Mouse (Mus musculus): ENCODE results near the gene Chrd. TPM values are rescaled to one million over a fixed set of nuclear protein-coding genes. Genes with fewer than 3 reads are reported as not detected.

Gene Chrd
- polyA plus RNA-seq, 1 experiment: 0.63 TPM

DNA sequence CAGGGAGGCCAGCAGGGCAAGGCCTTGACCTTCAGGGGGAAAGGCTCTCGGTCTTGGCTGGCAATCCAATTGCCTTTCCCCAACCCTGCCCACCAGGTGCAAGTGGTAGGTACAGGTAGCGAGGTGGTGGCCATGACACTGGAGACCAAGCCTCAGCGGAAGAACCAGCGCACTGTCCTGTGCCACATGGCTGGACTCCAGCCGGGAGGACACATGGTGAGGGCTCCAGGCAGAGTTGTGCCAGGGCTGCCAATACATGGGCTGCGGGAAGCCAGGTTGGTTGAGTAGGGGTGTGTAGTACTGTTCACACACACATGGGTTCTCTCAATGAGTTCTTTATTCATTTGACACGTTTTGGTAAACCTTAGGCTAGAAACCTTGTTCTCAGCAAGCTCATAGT, 3.2 kb downstream of the Chrd start:
- Histone ChIP-seq H3K4me3 (ENCODE audit: insufficient read depth, poor library complexity, severe bottlenecking) (no peak overlapping the region), H3K27me3 (ENCODE audit: control insufficient read depth, insufficient read depth, insufficient read length) (peaks cover 15% of the 10 kb centered on the region), H3K36me3 (ENCODE audit: control insufficient read depth, insufficient read depth) (no peaks in the 10 kb centered on the region), H3ac (ENCODE audit: control insufficient read depth, insufficient read length, low read depth) (no peak overlapping the region), H3K79me3 (ENCODE audit: low read depth) (no peaks in the 10 kb centered on the region), H3K79me2 (ENCODE audit: control insufficient read depth, insufficient read depth) (no peaks in the 10 kb centered on the region)
- no peak for TF ChIP-seq CTCF (IDR thresholded peaks at IDR 0.05; ENCODE audit: control insufficient read depth, insufficient read depth, insufficient read length)
- no peak for TF ChIP-seq USF1 (IDR thresholded peaks at IDR 0.05; ENCODE audit: low read depth)
- no peak for TF ChIP-seq CEBPB (IDR thresholded peaks at IDR 0.05; ENCODE audit: low read depth)
- TF ChIP-seq MYOD1 (IDR thresholded peaks at IDR 0.05; ENCODE audit: control insufficient read depth, insufficient read length, low read depth): no peak
- no peak for TF ChIP-seq MYOG (IDR thresholded peaks at IDR 0.05; ENCODE audit: control insufficient read depth, extremely low read depth, insufficient read length)
- no peak for TF ChIP-seq MAX (IDR thresholded peaks at IDR 0.05)
- TF ChIP-seq FOSL1 (IDR thresholded peaks at IDR 0.05; ENCODE audit: insufficient read depth, low read length, poor library complexity, severe bottlenecking): no peak

DNA sequence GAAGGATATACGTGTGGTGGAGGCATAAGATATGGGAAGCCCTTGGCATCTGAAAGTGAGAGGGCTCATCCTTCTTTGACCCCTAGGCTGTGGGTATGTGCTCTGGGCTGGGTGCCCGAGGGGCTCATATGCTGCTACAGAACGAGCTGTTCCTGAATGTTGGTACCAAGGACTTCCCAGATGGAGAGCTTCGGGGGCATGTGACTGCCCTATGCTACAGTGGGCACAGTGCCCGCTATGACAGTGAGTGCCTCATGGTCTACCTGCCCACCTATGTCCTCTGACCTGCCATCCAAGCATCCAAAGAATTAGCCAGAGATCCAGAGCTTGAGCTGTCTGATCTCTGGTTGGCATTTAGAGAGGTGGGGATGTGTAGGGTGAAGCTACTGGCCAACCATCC, 3.9 kb downstream of the Chrd start:
- H3K79me2 ChIP-seq (ENCODE audit: control insufficient read depth, insufficient read depth): no peaks in the 10 kb centered on the region
- TF ChIP-seq MYOD1 (IDR thresholded peaks at IDR 0.05; ENCODE audit: control insufficient read depth, insufficient read length, low read depth) (no peak), CTCF (IDR thresholded peaks at IDR 0.05; ENCODE audit: control insufficient read depth, insufficient read depth, insufficient read length) (no peak), MAX (IDR thresholded peaks at IDR 0.05) (no peak), MYOG (IDR thresholded peaks at IDR 0.05; ENCODE audit: control insufficient read depth, extremely low read depth, insufficient read length) (no peak), FOSL1 (IDR thresholded peaks at IDR 0.05; ENCODE audit: insufficient read depth, low read length, poor library complexity, severe bottlenecking) (no peak), USF1 (IDR thresholded peaks at IDR 0.05; ENCODE audit: low read depth) (no peak), CEBPB (IDR thresholded peaks at IDR 0.05; ENCODE audit: low read depth) (no peak)
- H3K27me3 ChIP-seq (ENCODE audit: control insufficient read depth, insufficient read depth, insufficient read length): peaks cover 15% of the 10 kb centered on the region
- H3K4me3 ChIP-seq (ENCODE audit: insufficient read depth, poor library complexity, severe bottlenecking): no peak overlapping the region
- H3K36me3 ChIP-seq (ENCODE audit: control insufficient read depth, insufficient read depth): no peaks in the 10 kb centered on the region
- H3K79me3 ChIP-seq (ENCODE audit: low read depth): no peaks in the 10 kb centered on the region
- no peak overlapping the region for H3ac ChIP-seq (ENCODE audit: control insufficient read depth, insufficient read length, low read depth)

DNA sequence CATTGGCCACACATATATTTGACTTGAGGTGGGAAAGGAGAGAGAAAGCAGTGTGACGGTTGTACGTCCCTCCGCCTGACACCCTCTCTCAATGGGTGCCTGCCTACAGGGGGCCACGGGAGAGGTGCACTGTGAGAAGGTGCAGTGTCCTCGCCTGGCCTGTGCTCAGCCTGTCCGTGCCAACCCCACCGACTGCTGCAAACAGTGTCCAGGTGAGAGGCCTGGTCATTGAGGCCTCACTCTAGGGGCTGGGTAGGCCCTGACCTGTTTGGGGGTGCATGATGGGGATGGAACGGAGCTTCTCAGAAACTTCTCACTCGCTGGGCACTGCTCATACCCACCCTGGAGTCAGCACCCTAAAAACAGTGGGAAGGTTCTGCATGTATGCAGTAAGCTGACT, 6.9 kb downstream of the Chrd start:
- no peak overlapping the region for H3K4me3 ChIP-seq (ENCODE audit: insufficient read depth, poor library complexity, severe bottlenecking)
- TF ChIP-seq MYOG (IDR thresholded peaks at IDR 0.05; ENCODE audit: control insufficient read depth, extremely low read depth, insufficient read length): no peak
- TF ChIP-seq MAX (IDR thresholded peaks at IDR 0.05): no peak
- no peak for TF ChIP-seq USF1 (IDR thresholded peaks at IDR 0.05; ENCODE audit: low read depth)
- TF ChIP-seq CEBPB (IDR thresholded peaks at IDR 0.05; ENCODE audit: low read depth): no peak
- no peak for TF ChIP-seq MYOD1 (IDR thresholded peaks at IDR 0.05; ENCODE audit: control insufficient read depth, insufficient read length, low read depth)
- no peak for TF ChIP-seq FOSL1 (IDR thresholded peaks at IDR 0.05; ENCODE audit: insufficient read depth, low read length, poor library complexity, severe bottlenecking)
- no peak for TF ChIP-seq CTCF (IDR thresholded peaks at IDR 0.05; ENCODE audit: control insufficient read depth, insufficient read depth, insufficient read length)

DNA sequence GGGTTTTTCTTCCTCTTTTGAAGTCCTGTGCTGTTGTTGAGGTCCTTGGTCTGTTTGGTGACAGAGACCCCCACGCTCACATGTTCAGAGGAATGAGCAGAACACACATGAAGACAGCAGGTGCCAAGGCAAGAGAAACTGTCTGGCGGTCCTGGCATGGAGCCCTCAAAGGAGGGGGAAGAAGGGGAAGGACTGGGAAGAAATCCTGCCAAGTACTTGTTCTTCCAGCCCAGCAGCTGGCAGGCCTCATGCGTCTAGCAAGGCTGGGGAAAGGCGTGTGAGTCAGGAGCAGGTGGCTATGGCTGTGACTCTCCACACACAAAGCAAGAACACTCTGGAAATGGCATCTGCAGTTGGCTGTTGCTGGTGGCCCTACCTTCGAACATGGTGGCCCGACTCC, 13.7 kb downstream of the Chrd start:
- Histone ChIP-seq H3K36me3 (ENCODE audit: control insufficient read depth, insufficient read depth) (no peaks in the 10 kb centered on the region), H3K79me3 (ENCODE audit: low read depth) (no peaks in the 10 kb centered on the region), H3K27me3 (ENCODE audit: control insufficient read depth, insufficient read depth, insufficient read length) (no peaks in the 10 kb centered on the region), H3K79me2 (ENCODE audit: control insufficient read depth, insufficient read depth) (no peaks in the 10 kb centered on the region), H3K4me3 (ENCODE audit: insufficient read depth, poor library complexity, severe bottlenecking) (no peak overlapping the region), H3ac (ENCODE audit: control insufficient read depth, insufficient read length, low read depth) (no peak overlapping the region)
- TF ChIP-seq FOSL1 (IDR thresholded peaks at IDR 0.05; ENCODE audit: insufficient read depth, low read length, poor library complexity, severe bottlenecking): no peak
- no peak for TF ChIP-seq MYOG (IDR thresholded peaks at IDR 0.05; ENCODE audit: control insufficient read depth, extremely low read depth, insufficient read length)
- peak; percentile 40 for TF ChIP-seq MYOD1 (IDR thresholded peaks at IDR 0.05; ENCODE audit: control insufficient read depth, insufficient read length, low read depth)

More for the DNA sequence above, 6.9 kb downstream of the Chrd start:
- H3ac ChIP-seq (ENCODE audit: control insufficient read depth, insufficient read length, low read depth): no peak overlapping the region
- H3K79me3 ChIP-seq (ENCODE audit: low read depth): no peaks in the 10 kb centered on the region
- H3K27me3 ChIP-seq (ENCODE audit: control insufficient read depth, insufficient read depth, insufficient read length): peaks cover 11% of the 10 kb centered on the region
- no peaks in the 10 kb centered on the region for H3K79me2 ChIP-seq (ENCODE audit: control insufficient read depth, insufficient read depth)
- H3K36me3 ChIP-seq (ENCODE audit: control insufficient read depth, insufficient read depth): no peaks in the 10 kb centered on the region

DNA sequence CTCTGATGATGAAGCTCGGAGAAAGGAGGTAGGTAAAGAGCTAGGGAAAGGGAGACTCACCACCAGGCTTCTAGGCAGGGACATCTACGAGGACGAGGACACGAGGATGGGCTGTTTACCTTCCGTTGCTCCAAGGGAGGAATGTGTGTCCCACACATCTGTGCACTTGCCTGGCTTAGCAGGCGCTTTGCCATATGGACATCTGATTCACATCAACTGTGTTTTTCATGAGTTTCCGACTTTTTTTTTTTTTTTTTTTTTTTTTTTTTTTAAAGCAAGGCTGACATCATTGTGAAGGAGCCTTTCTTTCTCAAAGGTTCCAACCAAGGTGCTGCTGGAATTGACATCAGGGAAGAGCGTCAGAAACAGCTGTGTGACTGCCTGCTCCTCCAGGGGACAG, 17.6 kb downstream of the Chrd start:
- no peak overlapping the region for H3K4me3 ChIP-seq (ENCODE audit: insufficient read depth, poor library complexity, severe bottlenecking)
- no peak for TF ChIP-seq MYOD1 (IDR thresholded peaks at IDR 0.05; ENCODE audit: control insufficient read depth, insufficient read length, low read depth)
- TF ChIP-seq FOSL1 (IDR thresholded peaks at IDR 0.05; ENCODE audit: insufficient read depth, low read length, poor library complexity, severe bottlenecking): no peak
- TF ChIP-seq CEBPB (IDR thresholded peaks at IDR 0.05; ENCODE audit: low read depth): no peak
- TF ChIP-seq MYOG (IDR thresholded peaks at IDR 0.05; ENCODE audit: control insufficient read depth, extremely low read depth, insufficient read length): no peak
- TF ChIP-seq CTCF (IDR thresholded peaks at IDR 0.05; ENCODE audit: control insufficient read depth, insufficient read depth, insufficient read length): no peak
- TF ChIP-seq MAX (IDR thresholded peaks at IDR 0.05): no peak
- TF ChIP-seq USF1 (IDR thresholded peaks at IDR 0.05; ENCODE audit: low read depth): no peak
- no peak overlapping the region for H3ac ChIP-seq (ENCODE audit: control insufficient read depth, insufficient read length, low read depth)
- H3K79me3 ChIP-seq (ENCODE audit: low read depth): no peaks in the 10 kb centered on the region
- H3K36me3 ChIP-seq (ENCODE audit: control insufficient read depth, insufficient read depth): no peaks in the 10 kb centered on the region
- H3K79me2 ChIP-seq (ENCODE audit: control insufficient read depth, insufficient read depth): no peaks in the 10 kb centered on the region
- H3K27me3 ChIP-seq (ENCODE audit: control insufficient read depth, insufficient read depth, insufficient read length): no peaks in the 10 kb centered on the region

DNA sequence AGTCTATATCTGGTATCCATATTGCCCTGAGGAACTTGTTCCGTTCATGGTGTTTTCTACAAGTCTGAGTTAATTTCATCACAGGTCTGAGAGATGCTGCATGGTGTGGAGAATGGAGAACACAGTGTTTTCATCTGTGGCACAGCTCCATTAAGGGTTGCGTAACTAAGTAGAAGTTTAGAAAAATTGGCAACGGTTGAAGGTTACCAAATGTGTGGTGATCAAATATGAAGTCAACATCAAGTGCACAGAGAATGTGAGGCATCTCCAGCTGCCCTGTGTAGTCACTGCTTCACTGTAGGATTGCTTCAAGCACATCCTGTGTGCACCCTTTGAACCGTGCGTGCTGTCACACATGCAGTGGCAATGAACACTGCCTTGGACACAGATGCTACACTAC, 23.1 kb downstream of the Chrd start:
- Histone ChIP-seq H3ac (ENCODE audit: control insufficient read depth, insufficient read length, low read depth) (no peak overlapping the region), H3K36me3 (ENCODE audit: control insufficient read depth, insufficient read depth) (no peaks in the 10 kb centered on the region), H3K79me3 (ENCODE audit: low read depth) (no peaks in the 10 kb centered on the region), H3K27me3 (ENCODE audit: control insufficient read depth, insufficient read depth, insufficient read length) (peaks cover 3% of the 10 kb centered on the region), H3K79me2 (ENCODE audit: control insufficient read depth, insufficient read depth) (no peaks in the 10 kb centered on the region), H3K4me3 (ENCODE audit: insufficient read depth, poor library complexity, severe bottlenecking) (no peak overlapping the region)
- TF ChIP-seq FOSL1 (IDR thresholded peaks at IDR 0.05; ENCODE audit: insufficient read depth, low read length, poor library complexity, severe bottlenecking) (no peak), MYOG (IDR thresholded peaks at IDR 0.05; ENCODE audit: control insufficient read depth, extremely low read depth, insufficient read length) (no peak), CEBPB (IDR thresholded peaks at IDR 0.05; ENCODE audit: low read depth) (peak; percentile 53)
